In genomic region chr16:22789908-22790367, GRCm38 (mm10) we compare ENCODE assay signal across 10 mouse cellular contexts. TPM values are rescaled to one million over a fixed set of nuclear protein-coding genes. Genes with fewer than 3 reads are reported as not detected.
DNase-seq lines count a peak whose midpoint lies in the region; ATAC-seq lines count a peak whose summit lies in the region.
"Had no signal": no experiment of that assay in that cellular context is flagged by ENCODE, and none has a peak within 500 bp of the region (broad histone marks: within the 10 kb centered on the region; RNA-seq: fewer than 3 reads in every experiment).

No protein-coding gene starts in this region.

- intact Hi-C loops in heart, postnatal 25 days (cut with DNase I): no loop called here

- WGBS in hindbrain, embryonic 16.5 days: 47% methylated on average over 10 of the region's 10 CpGs
- WGBS in midbrain, embryonic 14.5 days: 69% methylated on average over 10 of the region's 10 CpGs

- no peaks in the 10 kb centered on the region; the same call in 1 of the 2 replicates for H3K4me1 ChIP-seq in hindbrain, embryonic 16.5 days (ENCODE audit: control insufficient read depth, insufficient read depth, low read depth, low read length)
- H3K4me1 ChIP-seq in midbrain, embryonic 14.5 days (ENCODE audit: control insufficient read depth, insufficient read depth, low read length): no peaks in the 10 kb centered on the region

- H3K9ac ChIP-seq in hindbrain, embryonic 16.5 days (ENCODE audit: low read depth, low read length): no peak overlapping the region
- no peak overlapping the region for H3K9ac ChIP-seq in midbrain, embryonic 14.5 days (replicated peaks; ENCODE audit: low read length)

- no peak overlapping the region for H3K4me3 ChIP-seq in hindbrain, embryonic 16.5 days (ENCODE audit: low read length)
- H3K4me3 ChIP-seq in midbrain, embryonic 14.5 days (replicated peaks; ENCODE audit: low read depth, low read length): no peak overlapping the region

- no peaks in the 10 kb centered on the region for H3K36me3 ChIP-seq in hindbrain, embryonic 16.5 days (ENCODE audit: control insufficient read depth, insufficient read depth, low read length)
- H3K36me3 ChIP-seq in midbrain, embryonic 14.5 days (ENCODE audit: control insufficient read depth, insufficient read depth, low read length): no peaks in the 10 kb centered on the region

- no peak overlapping the region for H3K27ac ChIP-seq in hindbrain, embryonic 16.5 days (ENCODE audit: low read depth, low read length)
- no peak overlapping the region for H3K27ac ChIP-seq in midbrain, embryonic 14.5 days (replicated peaks; ENCODE audit: low read depth, low read length)

- peak; percentile 88 for ATAC-seq in hindbrain, embryonic 16.5 days
- ATAC-seq in midbrain, embryonic 14.5 days (ENCODE audit: low FRiP score, low TSS enrichment): peak; percentile 48; the same call in 1 of the 2 replicates
- ATAC-seq: Patski had no signal

- H3K9me3 ChIP-seq in hindbrain, embryonic 16.5 days (ENCODE audit: control insufficient read depth, low read length): no peaks in the 10 kb centered on the region
- H3K9me3 ChIP-seq in midbrain, embryonic 14.5 days (ENCODE audit: control insufficient read depth, low read length): no peaks in the 10 kb centered on the region

- no peak overlapping the region; the same call in 1 of the 2 replicates for H3K4me2 ChIP-seq in hindbrain, embryonic 16.5 days (ENCODE audit: low read length)
- H3K4me2 ChIP-seq in midbrain, embryonic 14.5 days (ENCODE audit: low read length): no peak overlapping the region

- no peaks in the 10 kb centered on the region for H3K27me3 ChIP-seq in hindbrain, embryonic 16.5 days (replicated peaks; ENCODE audit: control insufficient read depth, insufficient read depth, low read length)
- H3K27me3 ChIP-seq in midbrain, embryonic 14.5 days (ENCODE audit: control insufficient read depth, insufficient read depth, low read length): no peaks in the 10 kb centered on the region
- H3K27me3 ChIP-seq: Patski had no signal

- peak; percentile 13 for DNase-seq in retina, postnatal 1 day
- DNase-seq in retina, embryonic 14.5 days (ENCODE audit: low spot score): no peak
- DNase-seq in midbrain, embryonic 14.5 days: no peak
- DNase-seq in thymus, postnatal 36 days: peak; percentile 20 to 56
- DNase-seq in urinary bladder, postnatal 10 days (ENCODE audit: low spot score): no peak
- no peak for DNase-seq in heart, postnatal 25 days (ENCODE audit: low spot score)
- DNase-seq in adrenal gland, adult 2 months: no peak

RNA-seq across cellular contexts. Expression of gene Crygs, which starts 21.4 kb away (rescaled TPM):
- polyA plus RNA-seq in hindbrain, embryonic 16.5 days (2015; fragmentation: Nextera tagmentation; extraction: Ambion mirVana): 0.18 and 0.25 TPM in 2 replicates
- polyA plus RNA-seq in midbrain, embryonic 14.5 days (2014; fragmentation: Nextera tagmentation; extraction: Ambion mirVana): 0.25 TPM in 1 of 2 replicates, not detected in the other
- total RNA-seq in heart, postnatal 25 days (2021): not detected
- total RNA-seq in adrenal gland, adult 2 months (2021): not detected
- polyA plus RNA-seq in adrenal gland, adult 2 months (2012; rRNA removed): not detected in 2 replicates
- polyA plus RNA-seq: large intestine, adult 2 months had no signal

Comparison
In these comparisons a context has a peak if more than half of its experiments do, and no peak if none do; other contexts are left out.
1. DNase-seq: peak in retina, postnatal 1 day (single experiment) and thymus, postnatal 36 days (2 of 2); none in retina, embryonic 14.5 days (single experiment), midbrain, embryonic 14.5 days (single experiment), urinary bladder, postnatal 10 days (single experiment), heart, postnatal 25 days (single experiment) and adrenal gland, adult 2 months (single experiment).